Mouse (Mus musculus) lung, embryonic 15.5 days (tissue): ENCODE measurements at regions not wholly inside any gene's neighbourhood (a gene's known extent, or its start where the extent isn't known, plus 50 kb on each side); places are given as distances from the start of the nearest gene placed in this dataset.
A peak's percentile ranks its signal among the peaks of the same experiment; 100 is the strongest.

ENCODE experiments used
- ATAC-seq: fragments of 200-750 bp; cut with Nextera tagmentation; 2 replicates; pipeline ENCODE4 v1.8.0; 2017; ENCODE audit warnings: moderate number of reproducible peaks, borderline replicate concordance; ENCODE audit not compliant: low FRiP score, low TSS enrichment; ENCODE audit errors: extremely low read depth
- H3K27ac ChIP-seq: fragments of 300-500 bp; sonication (generic); 2 replicates; pipeline ENCODE4 v1.5.1; 2015; ENCODE audit warnings: moderate library complexity, mild to moderate bottlenecking, inconsistent platforms
- H3K27me3 ChIP-seq: fragments of 300-500 bp; sonication (generic); 2 replicates; pipeline ENCODE4 v1.6.1; 2015; ENCODE audit warnings: inconsistent platforms
- H3K36me3 ChIP-seq: fragments of 300-500 bp; sonication (generic); 2 replicates; pipeline ENCODE4 v1.6.1; 2015; ENCODE audit warnings: inconsistent platforms
- H3K4me1 ChIP-seq: fragments of 300-500 bp; sonication (generic); 2 replicates; pipeline ENCODE4 v1.6.1; 2015; ENCODE audit warnings: inconsistent platforms
- H3K4me2 ChIP-seq: fragments of 300-500 bp; sonication (generic); 2 replicates; pipeline ENCODE4 v1.6.1; 2015; ENCODE audit warnings: inconsistent platforms, mild to moderate bottlenecking, moderate library complexity
- H3K4me3 ChIP-seq: fragments of 300-500 bp; sonication (generic); 2 replicates; pipeline ENCODE4 v1.5.1; 2015; ENCODE audit warnings: mild to moderate bottlenecking, inconsistent platforms
- H3K9ac ChIP-seq: fragments of 300-500 bp; sonication (generic); 2 replicates; pipeline ENCODE4 v1.6.1; 2015; ENCODE audit warnings: inconsistent platforms
- H3K9me3 ChIP-seq: fragments of 300-500 bp; sonication (generic); 2 replicates; pipeline ENCODE4 v1.6.1; 2016; ENCODE audit warnings: inconsistent platforms
- WGBS: fragments of 180-500 bp; shearing (Covaris S2); methylation state at CpG from one replicate; pipeline ENCODE4 v1.1.7; 2015; 5-methylcytosine and 5-hydroxymethylcytosine counted together

- Histone ChIP-seq H3K4me2 (no peak overlapping the region), H3K4me1 (no peaks in the 10 kb centered on the region), H3K27ac (no peak overlapping the region), H3K9me3 (no peaks in the 10 kb centered on the region), H3K27me3 (no peaks in the 10 kb centered on the region), H3K4me3 (no peak overlapping the region), H3K9ac (no peak overlapping the region), H3K36me3 (no peaks in the 10 kb centered on the region)
- ATAC-seq: no peak
- WGBS: 53% methylated on average over 2 of the region's 2 CpGs
Observed at GRCm38 (mm10) chr3:128575339-128576129, 624.1 kb upstream of the Pitx2 start.

GRCm38 (mm10) chr3:128570551-128570950 lies 629.1 kb upstream of the Pitx2 start:
- Histone ChIP-seq H3K27me3 (no peaks in the 10 kb centered on the region), H3K4me2 (no peak overlapping the region), H3K27ac (no peak overlapping the region), H3K4me3 (no peak overlapping the region), H3K9ac (no peak overlapping the region), H3K9me3 (no peaks in the 10 kb centered on the region), H3K4me1 (no peaks in the 10 kb centered on the region), H3K36me3 (no peaks in the 10 kb centered on the region)
- 85% methylated on average over 3 of the region's 3 CpGs for WGBS
- ATAC-seq: no peak

- no peaks in the 10 kb centered on the region for H3K36me3 ChIP-seq
- H3K9me3 ChIP-seq: no peaks in the 10 kb centered on the region
- no peaks in the 10 kb centered on the region for H3K4me1 ChIP-seq
- no peak overlapping the region for H3K9ac ChIP-seq
- no peak overlapping the region for H3K27ac ChIP-seq
- ATAC-seq: no peak; the same call in 1 of the 2 replicates
- no peaks in the 10 kb centered on the region for H3K27me3 ChIP-seq
- 43% methylated on average over 8 of the region's 8 CpGs for WGBS
- H3K4me2 ChIP-seq: no peak overlapping the region
- H3K4me3 ChIP-seq: no peak overlapping the region
Observed at GRCm38 (mm10) chr3:128565386-128565785, 634.3 kb upstream of the Pitx2 start.

GRCm38 (mm10) chr3:128546416-128547327 lies 650.5 kb upstream of the Fam241a start:
- Histone ChIP-seq H3K4me1 (no peaks in the 10 kb centered on the region), H3K9ac (no peak overlapping the region), H3K36me3 (no peaks in the 10 kb centered on the region), H3K27ac (no peak overlapping the region), H3K9me3 (no peaks in the 10 kb centered on the region), H3K4me2 (no peak overlapping the region), H3K27me3 (no peaks in the 10 kb centered on the region), H3K4me3 (no peak overlapping the region)
- WGBS: 44% methylated on average over 9 of the region's 9 CpGs
- ATAC-seq: peak; percentile 83; the same call in 1 of the 2 replicates

GRCm38 (mm10) chr3:128525427-128525826 lies 629.3 kb upstream of the Fam241a start:
- H3K4me3 ChIP-seq: no peak overlapping the region
- no peak overlapping the region for H3K27ac ChIP-seq
- H3K27me3 ChIP-seq: no peaks in the 10 kb centered on the region
- WGBS: 93% methylated on average over 4 of the region's 4 CpGs
- H3K4me2 ChIP-seq: no peak overlapping the region
- H3K9me3 ChIP-seq: no peaks in the 10 kb centered on the region
- no peaks in the 10 kb centered on the region for H3K36me3 ChIP-seq
- ATAC-seq: no peak
- no peak overlapping the region for H3K9ac ChIP-seq
- H3K4me1 ChIP-seq: peaks cover 4% of the 10 kb centered on the region; the same call in 1 of the 2 replicates

GRCm38 (mm10) chr3:128520671-128521103 lies 624.6 kb upstream of the Fam241a start:
- H3K4me3 ChIP-seq: peak overlapping the region; percentile 1; the same call in 1 of the 2 replicates
- H3K27me3 ChIP-seq: no peaks in the 10 kb centered on the region
- peaks cover 11% of the 10 kb centered on the region for H3K4me1 ChIP-seq
- H3K9me3 ChIP-seq: no peaks in the 10 kb centered on the region
- no peaks in the 10 kb centered on the region for H3K36me3 ChIP-seq
- ATAC-seq: peak; percentile 81; the same call in 1 of the 2 replicates
- H3K27ac ChIP-seq: no peak overlapping the region
- peak overlapping the region; percentile 44 for H3K4me2 ChIP-seq
- 46% methylated on average over 7 of the region's 7 CpGs for WGBS
- no peak overlapping the region for H3K9ac ChIP-seq

GRCm38 (mm10) chr3:128519913-128520316 lies 623.8 kb upstream of the Fam241a start:
- no peak for ATAC-seq
- 43% methylated on average over 6 of the region's 6 CpGs for WGBS

GRCm38 (mm10) chr3:128518806-128519205 lies 622.7 kb upstream of the Fam241a start:
- Histone ChIP-seq H3K27me3 (no peaks in the 10 kb centered on the region), H3K4me3 (no peak overlapping the region), H3K36me3 (no peaks in the 10 kb centered on the region), H3K9me3 (no peaks in the 10 kb centered on the region), H3K4me2 (no peak overlapping the region), H3K27ac (no peak overlapping the region), H3K4me1 (peaks cover 11% of the 10 kb centered on the region), H3K9ac (no peak overlapping the region)
- 29% methylated on average over 4 of the region's 4 CpGs for WGBS
- ATAC-seq: no peak

More at GRCm38 (mm10) chr3:128519913-128520316, 623.8 kb upstream of the Fam241a start:
- Histone ChIP-seq H3K27ac (no peak overlapping the region), H3K36me3 (no peaks in the 10 kb centered on the region), H3K9ac (no peak overlapping the region), H3K27me3 (no peaks in the 10 kb centered on the region), H3K9me3 (no peaks in the 10 kb centered on the region), H3K4me3 (0 out of 2 replicates have a peak overlapping the region, but pooled peaks have one; percentile 1), H3K4me1 (peaks cover 11% of the 10 kb centered on the region), H3K4me2 (peak overlapping the region; percentile 44)

GRCm38 (mm10) chr3:128471111-128471510 lies 575.0 kb upstream of the Fam241a start:
- H3K27me3 ChIP-seq: no peaks in the 10 kb centered on the region
- no peaks in the 10 kb centered on the region for H3K4me1 ChIP-seq
- H3K9me3 ChIP-seq: no peaks in the 10 kb centered on the region
- no peak for ATAC-seq
- WGBS: 38% methylated on average over 3 of the region's 3 CpGs
- no peak overlapping the region for H3K4me2 ChIP-seq
- H3K9ac ChIP-seq: no peak overlapping the region
- H3K36me3 ChIP-seq: no peaks in the 10 kb centered on the region
- no peak overlapping the region for H3K27ac ChIP-seq
- no peak overlapping the region for H3K4me3 ChIP-seq

GRCm38 (mm10) chr3:128429706-128430105 lies 533.6 kb upstream of the Fam241a start:
- no peaks in the 10 kb centered on the region for H3K9me3 ChIP-seq
- no peaks in the 10 kb centered on the region for H3K36me3 ChIP-seq

GRCm38 (mm10) chr3:128415568-128415967 lies 519.4 kb upstream of the Fam241a start:
- no peaks in the 10 kb centered on the region for H3K9me3 ChIP-seq
- no peak overlapping the region for H3K4me2 ChIP-seq
- no peak for ATAC-seq
- no peaks in the 10 kb centered on the region for H3K4me1 ChIP-seq
- no peak overlapping the region for H3K4me3 ChIP-seq
- H3K27ac ChIP-seq: no peak overlapping the region
- H3K27me3 ChIP-seq: no peaks in the 10 kb centered on the region
- WGBS: 53% methylated on average over 2 of the region's 2 CpGs
- H3K9ac ChIP-seq: no peak overlapping the region
- no peaks in the 10 kb centered on the region for H3K36me3 ChIP-seq

More at GRCm38 (mm10) chr3:128429706-128430105, 533.6 kb upstream of the Fam241a start:
- Histone ChIP-seq H3K9ac (no peak overlapping the region), H3K27ac (no peak overlapping the region), H3K4me3 (no peak overlapping the region), H3K4me2 (no peak overlapping the region), H3K4me1 (no peaks in the 10 kb centered on the region), H3K27me3 (no peaks in the 10 kb centered on the region)
- ATAC-seq: no peak

GRCm38 (mm10) chr3:128413481-128413880 lies 517.4 kb upstream of the Fam241a start:
- Histone ChIP-seq H3K27ac (no peak overlapping the region), H3K4me1 (no peaks in the 10 kb centered on the region), H3K4me3 (no peak overlapping the region), H3K9me3 (no peaks in the 10 kb centered on the region), H3K4me2 (no peak overlapping the region), H3K36me3 (no peaks in the 10 kb centered on the region), H3K9ac (no peak overlapping the region), H3K27me3 (no peaks in the 10 kb centered on the region)
- 23% methylated on average over 1 of the region's 1 CpGs for WGBS
- ATAC-seq: no peak
